Mouse (Mus musculus): Measurements from ENCODE around the gene Fank1. TPM values are rescaled to one million over a fixed set of nuclear protein-coding genes. Genes with fewer than 3 reads are reported as not detected.

Gene Fank1
- not detected for polyA plus RNA-seq (2017; shearing (Covaris generic))

DNA sequence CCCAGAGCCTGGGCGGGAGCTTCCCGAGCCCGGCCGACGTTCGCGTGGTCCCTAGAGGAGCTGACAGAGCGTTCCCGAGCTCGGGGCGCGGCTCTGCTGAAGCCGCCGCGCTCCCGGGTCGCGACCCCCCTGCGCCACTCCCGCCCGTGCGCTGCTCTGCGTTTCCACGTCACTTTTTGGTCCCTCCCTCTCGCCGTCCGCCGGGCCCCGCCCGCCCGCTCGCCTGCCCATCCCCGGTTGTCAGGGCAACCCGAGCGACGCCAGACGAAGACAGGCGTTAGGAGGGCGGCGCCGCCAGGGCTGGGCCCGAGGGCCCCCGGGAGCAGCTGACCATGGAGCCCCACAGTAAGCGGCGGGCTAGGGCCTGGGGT, at the start of gene Fank1:
Gene Fank1 (plus strand): TSS at position 236 of the 371 bp plus-strand sequence.

DNA sequence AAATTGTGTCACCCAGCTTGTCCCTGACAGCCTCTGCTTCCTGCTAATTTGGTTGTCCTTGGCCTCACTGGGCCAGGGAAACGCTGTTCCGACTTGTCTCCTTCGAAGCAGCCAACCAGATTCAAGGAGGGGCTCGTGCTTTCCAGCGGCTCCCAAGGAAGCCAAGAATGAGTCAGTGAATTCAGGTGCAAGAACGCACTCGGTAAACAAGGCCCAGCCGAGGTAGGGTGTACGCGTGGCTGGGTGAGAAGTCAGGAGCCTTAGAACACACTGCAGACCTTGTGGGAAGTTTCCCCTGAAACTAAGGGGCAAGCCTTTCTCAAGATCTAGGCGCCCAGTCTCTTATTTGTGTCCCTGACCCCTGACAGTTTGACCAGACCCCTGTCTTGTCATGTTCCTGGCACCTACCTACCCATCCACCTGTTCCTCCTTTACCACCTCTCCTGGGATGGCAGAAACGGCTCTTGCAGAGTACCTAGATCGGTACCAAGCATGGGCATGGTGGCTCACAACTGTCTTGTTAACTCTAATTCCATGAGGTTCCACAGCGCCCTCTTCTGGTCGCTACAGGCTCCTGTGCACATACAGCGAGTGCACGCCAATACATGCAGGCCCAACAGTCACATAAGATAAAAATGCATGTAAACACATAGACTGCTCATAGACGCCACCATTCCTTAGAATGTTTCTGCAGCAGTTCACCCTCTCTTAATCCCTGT, 6.2 kb downstream of the Fank1 start, which contains the start of gene Dhx32:
Gene Dhx32 (minus strand): TSS at position 10 of the 719 bp plus-strand sequence.

Other genes starting within 250 kb of the Fank1 start
- gene Tex36, start 174.7 kb upstream of the Fank1 start, polyA plus RNA-seq (2017; shearing (Covaris generic)): not detected
- gene Edrf1, start 139.3 kb upstream of the Fank1 start, polyA plus RNA-seq (2017; shearing (Covaris generic)): 23.4 TPM
- gene Mmp21, start 96.8 kb upstream of the Fank1 start, polyA plus RNA-seq (2017; shearing (Covaris generic)): 0.43 TPM
- gene Bccip, start 67.5 kb upstream of the Fank1 start, polyA plus RNA-seq (2017; shearing (Covaris generic)): 117 TPM
- gene Uros, start 66.8 kb upstream of the Fank1 start, polyA plus RNA-seq (2017; shearing (Covaris generic)): 17.9 TPM
- 24.7 TPM for gene Dhx32, start 5.9 kb downstream of the Fank1 start, polyA plus RNA-seq (2017; shearing (Covaris generic))